Mouse (Mus musculus) liver, adult 2 months (tissue): ENCODE measurements around the gene Zfp853. TPM values are rescaled to one million over a fixed set of nuclear protein-coding genes. Genes with fewer than 3 reads are reported as not detected.
A peak's percentile ranks its signal among the peaks of the same experiment; 100 is the strongest.

Experiments used
- DNase-seq: peaks from one replicate; pipeline ENCODE4 v3.0.0-alpha.2; 2011; ENCODE audit warnings: low read depth, low spot score; ENCODE audit errors: extremely low read depth
- H3K27ac ChIP-seq: fragments of 200-500 bp; replicated peaks from 2 replicates; pipeline ENCODE4 v1.5.1; 2012; ENCODE audit warnings: low read depth, mild to moderate bottlenecking, control low read depth, inconsistent platforms, low read length; ENCODE audit not compliant: insufficient read depth
- H3K27me3 ChIP-seq: fragments of 200-500 bp; 2 replicates; pipeline ENCODE4 v1.6.1; 2012; ENCODE audit warnings: mild to moderate bottlenecking, moderate library complexity, low read length, inconsistent platforms; ENCODE audit not compliant: control insufficient read depth, insufficient read depth
- H3K36me3 ChIP-seq: fragments of 200-500 bp; 2 replicates; pipeline ENCODE4 v1.6.1; 2012; ENCODE audit warnings: low read length, inconsistent platforms; ENCODE audit not compliant: control insufficient read depth, insufficient read depth
- H3K4me1 ChIP-seq: fragments of 200-500 bp; 2 replicates; pipeline ENCODE4 v1.6.1; 2011; ENCODE audit warnings: low read length; ENCODE audit not compliant: control insufficient read depth, insufficient read depth
- H3K4me3 ChIP-seq: fragments of 200-500 bp; 2 replicates; pipeline ENCODE4 v1.5.1; 2011; ENCODE audit warnings: low read depth, mild to moderate bottlenecking, control low read depth, low read length, moderate library complexity; ENCODE audit not compliant: insufficient read depth
- H3K79me2 ChIP-seq: fragments of 200-500 bp; 2 replicates; pipeline ENCODE4 v1.6.1; 2012; ENCODE audit warnings: inconsistent platforms, mild to moderate bottlenecking, low read length, moderate library complexity; ENCODE audit not compliant: control insufficient read depth, insufficient read depth
- H3K9ac ChIP-seq: fragments of 200-500 bp; 2 replicates; pipeline ENCODE4 v1.6.1; 2012; ENCODE audit warnings: low read depth, mild to moderate bottlenecking, control low read depth, inconsistent platforms, low read length
- CTCF ChIP-seq: fragments of 200-500 bp; IDR thresholded peaks from 2 replicates; pipeline ENCODE4 v1.5.1; 2011; ENCODE audit warnings: low read depth, low read length, control low read depth
- POLR2A ChIP-seq: fragments of 200-500 bp; IDR thresholded peaks from 2 replicates; pipeline ENCODE4 v1.6.1; 2011; ENCODE audit warnings: low read length, control low read depth; ENCODE audit not compliant: insufficient read depth; ENCODE audit errors: extremely low read depth
- WGBS: fragments of 180-500 bp; shearing (Covaris S2); methylation state at CpG from one replicate; pipeline ENCODE4 v1.1.7; 2018; 5-methylcytosine and 5-hydroxymethylcytosine counted together
- polyA plus RNA-seq: library from polyadenylated mRNA; depleted of rRNA; stranded (reverse); fragments of >200 nt; gene quantifications from 2 replicates; pipeline ENCODE4 v1.2.3, GENCODE M21; 2012
- total RNA-seq: library from RNA; depleted of rRNA; stranded (reverse); fragments of >200 nt; gene quantifications from 2 replicates; pipeline ENCODE4 v1.2.3, GENCODE M21; 2014

The Zfp853 gene
- total and polyA plus RNA-seq, 2 experiments, result 0.07 to 0.28 TPM

GRCm38 (mm10) chr5:143299686-143300085 is 6.3 kb upstream of the Zfp853 start:
- Histone ChIP-seq H3K4me1 (no peaks in the 10 kb centered on the region), H3K9ac (no peak overlapping the region), H3K27me3 (no peaks in the 10 kb centered on the region), H3K36me3 (no peaks in the 10 kb centered on the region), H3K79me2 (no peaks in the 10 kb centered on the region), H3K27ac (no peak overlapping the region), H3K4me3 (no peak overlapping the region)
- 89% methylated on average over 4 of the region's 4 CpGs for WGBS
- DNase-seq, result peak; percentile 12
- TF ChIP-seq CTCF (peak; percentile 77), POLR2A (no peak)

GRCm38 (mm10) chr5:143298391-143298790 is 5.0 kb upstream of the Zfp853 start:
- H3K79me2 ChIP-seq, result no peaks in the 10 kb centered on the region
- H3K36me3 ChIP-seq, result no peaks in the 10 kb centered on the region
- no peak overlapping the region for H3K9ac ChIP-seq
- H3K27me3 ChIP-seq, result peaks cover 3% of the 10 kb centered on the region
- H3K27ac ChIP-seq, result no peak overlapping the region
- H3K4me3 ChIP-seq, result no peak overlapping the region
- TF ChIP-seq CTCF (peak; percentile 54), POLR2A (no peak)
- 91% methylated on average over 7 of the region's 7 CpGs for WGBS
- no peaks in the 10 kb centered on the region for H3K4me1 ChIP-seq
- no peak for DNase-seq

GRCm38 (mm10) chr5:143297986-143298385 is 4.6 kb upstream of the Zfp853 start:
- Histone ChIP-seq H3K9ac (no peak overlapping the region), H3K27ac (no peak overlapping the region), H3K36me3 (no peaks in the 10 kb centered on the region), H3K79me2 (no peaks in the 10 kb centered on the region), H3K4me1 (no peaks in the 10 kb centered on the region), H3K27me3 (peaks cover 5% of the 10 kb centered on the region), H3K4me3 (no peak overlapping the region)
- 92% methylated on average over 9 of the region's 9 CpGs for WGBS
- no peak for DNase-seq
- TF ChIP-seq POLR2A (no peak), CTCF (no peak)

- WGBS, result 28% methylated on average over 2 of the region's 2 CpGs
- H3K9ac ChIP-seq, result no peak overlapping the region
- DNase-seq, result no peak
- H3K27me3 ChIP-seq, result peaks cover 5% of the 10 kb centered on the region
- H3K79me2 ChIP-seq, result no peaks in the 10 kb centered on the region
- TF ChIP-seq POLR2A, result no peak
- TF ChIP-seq CTCF, result no peak
- H3K4me3 ChIP-seq, result no peak overlapping the region
- H3K27ac ChIP-seq, result no peak overlapping the region
- H3K4me1 ChIP-seq, result no peaks in the 10 kb centered on the region
- H3K36me3 ChIP-seq, result no peaks in the 10 kb centered on the region
Observed at GRCm38 (mm10) chr5:143295330-143295729, 1.9 kb upstream of the Zfp853 start.

GRCm38 (mm10) chr5:143294862-143295261 is 1.4 kb upstream of the Zfp853 start:
- Histone ChIP-seq H3K4me1 (no peaks in the 10 kb centered on the region), H3K36me3 (no peaks in the 10 kb centered on the region), H3K27ac (no peak overlapping the region), H3K27me3 (peaks cover 5% of the 10 kb centered on the region), H3K4me3 (no peak overlapping the region), H3K79me2 (no peaks in the 10 kb centered on the region), H3K9ac (no peak overlapping the region)
- TF ChIP-seq POLR2A, result no peak
- TF ChIP-seq CTCF, result peak; percentile 40; the same call in 1 of the 2 replicates
- WGBS, result 89% methylated on average over 3 of the region's 3 CpGs
- DNase-seq, result no peak

GRCm38 (mm10) chr5:143292879-143293278 is 544 bp downstream of the Zfp853 start:
- Histone ChIP-seq H3K4me1 (no peaks in the 10 kb centered on the region), H3K9ac (no peak overlapping the region), H3K79me2 (no peaks in the 10 kb centered on the region), H3K27ac (no peak overlapping the region), H3K27me3 (peaks cover 13% of the 10 kb centered on the region), H3K4me3 (no peak overlapping the region), H3K36me3 (no peaks in the 10 kb centered on the region)
- WGBS, result 5% methylated on average over 19 of the region's 19 CpGs
- TF ChIP-seq POLR2A (no peak), CTCF (no peak)
- no peak for DNase-seq
